Mouse (Mus musculus): ENCODE measurements at regions not wholly inside any gene's neighbourhood (a gene's known extent, or its start where the extent isn't known, plus 50 kb on each side); places are given as distances from the start of the nearest gene placed in this dataset.

GRCm38 (mm10) chr14:110276192-110276591 is 478.8 kb downstream of the Slitrk6 start:
- ATAC-seq (ENCODE audit: low read depth): no peak
- no peak overlapping the region for H3K27ac ChIP-seq (replicated peaks)
- H3K4me1 ChIP-seq (replicated peaks): no peaks in the 10 kb centered on the region
- H3K4me2 ChIP-seq: no peak overlapping the region
- no peak overlapping the region for H3K4me3 ChIP-seq
- no peaks in the 10 kb centered on the region for H3K27me3 ChIP-seq
- no peaks in the 10 kb centered on the region for H3K9me3 ChIP-seq
- H3K36me3 ChIP-seq: no peaks in the 10 kb centered on the region
- H3K9ac ChIP-seq: no peak overlapping the region
- 27% methylated on average over 1 of the region's 1 CpGs for WGBS

DNA sequence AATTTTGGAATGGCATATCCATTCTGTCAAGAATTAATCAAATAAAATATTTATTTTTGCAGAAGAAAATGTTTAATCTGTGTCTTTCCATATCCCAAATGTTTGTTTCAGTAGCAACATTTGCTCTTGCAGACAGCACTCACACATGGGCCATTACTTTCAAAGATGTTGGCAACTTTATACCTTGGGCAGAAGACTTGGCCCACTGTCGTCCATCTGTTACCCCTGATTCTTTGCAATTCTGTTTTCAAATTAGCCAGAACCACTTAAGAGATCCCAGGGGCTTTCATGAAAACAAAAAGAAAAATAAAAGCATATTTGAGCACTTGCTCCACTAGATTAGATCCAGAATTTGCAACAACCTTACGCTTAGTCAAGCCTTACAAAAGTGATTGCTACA is 483.7 kb downstream of the Slitrk6 start:
- Histone ChIP-seq H3K36me3 (no peaks in the 10 kb centered on the region), H3K27me3 (no peaks in the 10 kb centered on the region), H3K4me3 (no peak overlapping the region), H3K9me3 (no peaks in the 10 kb centered on the region), H3K27ac (replicated peaks) (no peak overlapping the region), H3K4me1 (replicated peaks) (no peaks in the 10 kb centered on the region), H3K9ac (no peak overlapping the region), H3K4me2 (no peak overlapping the region)
- WGBS: 59% methylated on average over 2 of the region's 2 CpGs
- no peak for ATAC-seq (ENCODE audit: low read depth)

DNA sequence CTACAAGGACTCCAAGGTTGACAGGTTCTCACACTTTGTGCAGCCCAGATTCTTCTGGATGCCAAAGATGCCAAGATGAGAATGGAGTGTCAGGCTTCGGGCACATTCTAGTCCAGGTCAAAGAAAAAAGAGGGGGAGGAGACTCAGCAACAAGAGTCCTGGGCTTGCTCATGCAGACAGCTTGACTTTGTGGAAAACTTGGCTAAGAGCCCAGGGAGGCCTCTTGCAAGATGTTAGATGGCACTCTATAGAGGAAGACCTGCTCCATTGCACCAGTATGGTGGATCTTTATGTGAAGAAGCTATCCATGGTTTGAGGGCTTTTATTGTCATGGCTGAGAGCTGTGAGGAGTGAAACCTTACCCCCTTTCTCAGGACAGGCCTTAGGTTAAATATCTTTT is 510.5 kb downstream of the Slitrk6 start:
- 90% methylated on average over 1 of the region's 1 CpGs for WGBS
- Histone ChIP-seq H3K27ac (replicated peaks) (no peak overlapping the region), H3K4me3 (no peak overlapping the region), H3K4me2 (no peak overlapping the region), H3K9me3 (no peaks in the 10 kb centered on the region), H3K9ac (no peak overlapping the region), H3K27me3 (no peaks in the 10 kb centered on the region), H3K36me3 (no peaks in the 10 kb centered on the region), H3K4me1 (replicated peaks) (no peaks in the 10 kb centered on the region)
- no peak for ATAC-seq (ENCODE audit: low read depth)

GRCm38 (mm10) chr14:110243549-110243948 is 511.4 kb downstream of the Slitrk6 start:
- no peak overlapping the region for H3K4me2 ChIP-seq
- no peak overlapping the region for H3K9ac ChIP-seq
- no peaks in the 10 kb centered on the region for H3K27me3 ChIP-seq
- no peaks in the 10 kb centered on the region for H3K4me1 ChIP-seq (replicated peaks)
- 87% methylated on average over 2 of the region's 2 CpGs for WGBS
- no peak overlapping the region for H3K4me3 ChIP-seq
- H3K27ac ChIP-seq (replicated peaks): no peak overlapping the region
- no peaks in the 10 kb centered on the region for H3K9me3 ChIP-seq
- no peaks in the 10 kb centered on the region for H3K36me3 ChIP-seq
- no peak for ATAC-seq (ENCODE audit: low read depth)

GRCm38 (mm10) chr14:110238800-110239199 is 516.1 kb downstream of the Slitrk6 start:
- Histone ChIP-seq H3K27ac (replicated peaks) (no peak overlapping the region), H3K27me3 (no peaks in the 10 kb centered on the region), H3K4me1 (replicated peaks) (no peaks in the 10 kb centered on the region), H3K4me2 (no peak overlapping the region), H3K36me3 (no peaks in the 10 kb centered on the region), H3K9ac (no peak overlapping the region), H3K4me3 (no peak overlapping the region), H3K9me3 (no peaks in the 10 kb centered on the region)
- ATAC-seq (ENCODE audit: low read depth): no peak
- WGBS: 29% methylated on average over 2 of the region's 2 CpGs

GRCm38 (mm10) chr14:110224678-110225446 is 530.1 kb downstream of the Slitrk6 start:
- Histone ChIP-seq H3K9me3 (no peaks in the 10 kb centered on the region), H3K9ac (no peak overlapping the region), H3K27ac (replicated peaks) (no peak overlapping the region), H3K27me3 (no peaks in the 10 kb centered on the region), H3K36me3 (no peaks in the 10 kb centered on the region), H3K4me2 (no peak overlapping the region), H3K4me3 (no peak overlapping the region), H3K4me1 (replicated peaks) (no peaks in the 10 kb centered on the region)
- ATAC-seq (ENCODE audit: low read depth): no peak
- 84% methylated on average over 6 of the region's 6 CpGs for WGBS

DNA sequence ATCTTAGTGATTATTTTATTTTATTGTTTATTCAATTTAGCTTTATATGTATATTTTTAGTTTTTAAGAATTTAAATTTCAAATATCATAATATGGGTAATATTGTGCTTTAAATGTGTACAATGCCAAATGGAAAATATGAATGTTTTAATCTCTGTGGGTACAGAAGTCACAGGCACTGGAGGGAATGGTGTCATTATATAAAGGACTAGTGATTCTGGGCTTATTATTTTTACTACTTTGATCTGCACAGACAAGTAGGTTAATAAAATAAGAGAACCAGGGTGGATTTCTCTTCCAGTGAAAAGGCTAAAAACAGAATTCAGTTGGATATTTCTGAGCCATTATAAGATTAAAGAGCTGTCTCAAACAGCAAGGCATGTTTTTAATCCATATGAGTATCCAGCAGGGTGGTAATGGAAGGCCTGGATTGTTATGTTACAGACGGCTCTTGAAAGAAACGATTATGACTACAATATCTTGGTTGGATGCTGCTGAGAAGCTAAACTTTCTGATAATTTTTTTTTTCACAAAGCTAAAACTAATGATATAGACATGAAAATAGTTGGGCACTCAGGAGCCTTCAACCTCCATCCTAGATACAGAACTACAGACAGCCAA is 563.9 kb downstream of the Slitrk6 start:
- Histone ChIP-seq H3K27ac (replicated peaks) (no peak overlapping the region), H3K4me3 (no peak overlapping the region), H3K4me1 (replicated peaks) (no peaks in the 10 kb centered on the region), H3K9me3 (no peaks in the 10 kb centered on the region), H3K4me2 (no peak overlapping the region), H3K27me3 (no peaks in the 10 kb centered on the region), H3K36me3 (no peaks in the 10 kb centered on the region), H3K9ac (no peak overlapping the region)
- 74% methylated on average over 2 of the region's 2 CpGs for WGBS
- no peak for ATAC-seq (ENCODE audit: low read depth)

- no peaks in the 10 kb centered on the region for H3K27me3 ChIP-seq
- H3K4me2 ChIP-seq: no peak overlapping the region
- 77% methylated on average over 3 of the region's 3 CpGs for WGBS
- no peaks in the 10 kb centered on the region for H3K9me3 ChIP-seq
- no peak overlapping the region for H3K4me3 ChIP-seq
- no peaks in the 10 kb centered on the region for H3K36me3 ChIP-seq
- H3K9ac ChIP-seq: no peak overlapping the region
- no peaks in the 10 kb centered on the region for H3K4me1 ChIP-seq (replicated peaks)
- no peak for ATAC-seq (ENCODE audit: low read depth)
- H3K27ac ChIP-seq (replicated peaks): no peak overlapping the region
These were observed 564.5 kb downstream of the Slitrk6 start for GRCm38 (mm10) chr14:110190471-110190870.

DNA sequence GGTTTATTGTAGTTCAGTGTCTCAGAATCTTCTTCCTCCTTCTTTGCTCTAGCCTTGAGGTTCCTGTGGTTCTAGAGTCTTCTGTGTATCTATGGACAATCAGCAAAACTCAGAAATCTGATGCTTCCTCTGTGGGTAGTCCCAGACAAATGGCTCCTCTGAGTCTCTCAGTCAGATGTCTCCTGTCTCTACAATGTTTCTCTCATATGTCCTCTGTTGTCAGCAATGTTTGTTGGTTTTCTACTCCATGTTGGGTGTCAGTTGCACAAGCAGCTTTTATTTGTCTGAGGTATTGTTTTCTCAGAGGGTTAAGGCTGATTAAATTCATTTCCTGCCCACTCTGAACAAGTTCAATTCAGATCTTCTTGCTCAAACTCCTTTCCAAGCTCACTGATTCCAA is 575.8 kb downstream of the Slitrk6 start:
- no peak overlapping the region for H3K4me3 ChIP-seq
- no peak overlapping the region for H3K9ac ChIP-seq
- no peaks in the 10 kb centered on the region for H3K9me3 ChIP-seq
- H3K36me3 ChIP-seq: no peaks in the 10 kb centered on the region
- H3K4me1 ChIP-seq (replicated peaks): no peaks in the 10 kb centered on the region
- no peaks in the 10 kb centered on the region for H3K27me3 ChIP-seq
- H3K27ac ChIP-seq (replicated peaks): no peak overlapping the region
- H3K4me2 ChIP-seq: no peak overlapping the region
- ATAC-seq (ENCODE audit: low read depth): no peak

- 87% methylated on average over 3 of the region's 3 CpGs for WGBS
- no peak overlapping the region for H3K4me2 ChIP-seq
- ATAC-seq (ENCODE audit: low read depth): no peak
- H3K4me1 ChIP-seq (replicated peaks): 0 out of 2 replicates have a peak, but pooled peaks cover 2% of the 10 kb centered on the region
- no peak overlapping the region for H3K9ac ChIP-seq
- H3K9me3 ChIP-seq: no peaks in the 10 kb centered on the region
- no peak overlapping the region for H3K4me3 ChIP-seq
- no peak overlapping the region for H3K27ac ChIP-seq (replicated peaks)
- no peaks in the 10 kb centered on the region for H3K36me3 ChIP-seq
- H3K27me3 ChIP-seq: no peaks in the 10 kb centered on the region
These were observed 583.5 kb downstream of the Slitrk6 start for GRCm38 (mm10) chr14:110171162-110172117.

DNA sequence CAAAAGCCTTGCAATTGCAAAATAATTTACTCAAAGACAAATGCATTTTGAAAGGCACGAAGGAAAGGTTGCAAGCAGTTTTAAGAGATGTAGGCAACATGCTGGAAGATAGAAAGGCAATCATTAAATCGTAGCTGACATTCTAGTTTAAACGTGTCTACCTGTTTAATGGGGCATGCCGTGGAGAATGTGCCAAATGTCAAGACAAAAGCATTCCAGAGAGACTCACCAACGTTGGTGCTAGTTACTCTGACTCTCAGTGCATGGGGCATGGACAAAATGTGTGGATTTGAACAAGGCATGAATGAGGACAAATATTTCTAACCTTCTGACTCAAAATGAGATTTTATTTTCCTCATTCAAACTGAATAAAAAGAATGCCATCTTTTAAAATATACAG is 586.3 kb downstream of the Slitrk6 start:
- Histone ChIP-seq H3K27me3 (no peaks in the 10 kb centered on the region), H3K9me3 (no peaks in the 10 kb centered on the region), H3K9ac (no peak overlapping the region), H3K4me3 (no peak overlapping the region), H3K36me3 (no peaks in the 10 kb centered on the region), H3K4me1 (replicated peaks) (0 out of 2 replicates have a peak, but pooled peaks cover 2% of the 10 kb centered on the region), H3K4me2 (no peak overlapping the region), H3K27ac (replicated peaks) (no peak overlapping the region)
- ATAC-seq (ENCODE audit: low read depth): no peak
- 8% methylated on average over 5 of the region's 5 CpGs for WGBS

- Histone ChIP-seq H3K36me3 (no peaks in the 10 kb centered on the region), H3K27me3 (no peaks in the 10 kb centered on the region), H3K9ac (no peak overlapping the region), H3K4me1 (replicated peaks) (no peaks in the 10 kb centered on the region), H3K4me2 (no peak overlapping the region), H3K4me3 (no peak overlapping the region), H3K9me3 (no peaks in the 10 kb centered on the region), H3K27ac (replicated peaks) (no peak overlapping the region)
- 69% methylated on average over 5 of the region's 5 CpGs for WGBS
- ATAC-seq (ENCODE audit: low read depth): no peak
These were observed 626.7 kb downstream of the Slitrk6 start for GRCm38 (mm10) chr14:110128265-110128664.

Measured in neural tube, embryonic 13.5 days (tissue).